Mouse (Mus musculus): ENCODE measurements around the gene Cep112.

The Cep112 gene

DNA sequence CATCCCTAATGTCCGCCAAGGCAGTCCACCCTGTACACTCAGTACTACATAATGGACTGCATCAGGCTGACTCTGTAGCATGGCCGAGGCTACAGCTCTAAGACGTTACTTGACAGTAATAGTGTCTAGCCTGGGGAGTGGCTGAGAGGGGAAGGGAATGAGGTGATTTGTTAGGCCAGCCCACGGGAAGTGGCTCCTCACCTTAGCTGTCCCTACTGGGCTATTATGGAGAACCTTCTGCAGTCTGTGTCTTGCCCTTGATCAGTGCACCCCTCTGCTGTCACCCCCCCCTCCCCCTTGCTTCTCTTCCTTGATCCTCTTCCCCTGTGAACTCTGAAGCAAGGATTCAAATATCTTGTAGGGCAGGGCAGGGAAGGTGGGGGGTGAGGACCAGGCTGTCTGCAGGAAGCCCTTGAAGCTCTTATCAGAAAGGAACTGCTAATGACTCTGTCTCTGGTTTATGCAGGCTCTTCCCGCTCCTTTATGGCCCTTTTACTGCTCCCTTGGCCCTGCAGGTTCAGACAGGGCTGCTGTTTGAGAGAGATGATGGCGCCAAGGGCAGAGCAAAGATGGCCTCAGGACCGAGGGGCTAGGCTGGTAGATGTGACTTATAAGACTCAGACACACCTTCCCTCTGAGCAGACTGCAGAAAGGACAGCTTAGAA, 481.7 kb downstream of the Cep112 start:
- DNase-seq (ENCODE audit: low spot score in 2 of 2): no peak

DNA sequence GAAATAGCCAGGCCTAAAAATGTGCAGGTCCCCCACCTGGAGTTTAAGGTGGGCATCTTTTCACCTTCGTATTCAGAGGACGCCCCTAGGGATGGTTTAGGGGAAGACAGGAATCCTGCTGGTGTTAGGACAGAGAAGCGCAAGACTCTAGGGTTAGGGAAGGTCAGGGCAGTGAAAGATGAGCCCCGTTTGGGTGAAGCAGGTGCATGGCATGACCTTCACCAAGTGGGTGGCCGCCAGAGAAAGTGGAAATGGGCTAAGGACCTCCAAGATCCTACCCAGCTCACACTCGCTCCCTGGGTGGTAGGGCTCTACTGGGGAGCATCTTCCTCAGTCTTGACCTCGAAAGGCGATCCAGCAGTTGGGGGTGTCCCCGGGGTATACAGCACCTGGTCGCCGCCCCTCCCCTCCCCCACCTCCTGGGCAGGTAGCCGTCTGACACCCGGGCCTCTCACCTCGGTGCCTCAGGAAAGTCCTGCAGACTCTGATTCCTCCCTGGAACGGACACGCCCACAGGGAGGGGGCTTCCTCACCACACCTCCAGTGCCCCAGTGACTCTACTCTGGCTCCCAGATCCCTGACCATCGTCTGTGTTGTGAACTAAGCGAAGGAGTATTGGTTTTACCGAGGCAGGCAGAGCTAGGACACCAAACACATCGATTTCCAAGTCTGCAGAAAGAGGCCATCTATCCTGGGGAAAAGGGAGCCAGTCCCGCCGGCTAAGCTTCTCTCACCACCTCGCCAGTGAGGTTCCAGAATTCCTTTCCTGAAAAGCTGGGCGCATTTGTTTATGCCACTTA, 484.6 kb downstream of the Cep112 start:
- DNase-seq (ENCODE audit: low spot score in 2 of 2): no peak

Data from frontal cortex, postnatal 36 days (tissue).